Mouse (Mus musculus) bone marrow, adult 2 months (tissue): ENCODE measurements at regions not wholly inside any gene's neighbourhood (a gene's known extent, or its start where the extent isn't known, plus 50 kb on each side); places are given as distances from the start of the nearest gene placed in this dataset.

Source experiments
- H3K27ac ChIP-seq: fragments of 200-500 bp; 2 replicates; pipeline ENCODE4 v1.5.1; 2012; ENCODE audit warnings: low read depth, mild to moderate bottlenecking, control low read depth, inconsistent platforms, low read length; ENCODE audit not compliant: control insufficient read depth, poor library complexity, insufficient read depth
- H3K4me1 ChIP-seq: fragments of 200-500 bp; 2 replicates; pipeline ENCODE4 v1.6.1; 2011; ENCODE audit warnings: low read length; ENCODE audit not compliant: control insufficient read depth, insufficient read depth
- H3K4me3 ChIP-seq: fragments of 200-500 bp; replicated peaks from 2 replicates; pipeline ENCODE3; 2011; ENCODE audit warnings: mild to moderate bottlenecking, low read depth, low read length, control low read depth; ENCODE audit not compliant: control insufficient read depth
- CTCF ChIP-seq: fragments of 200-500 bp; IDR thresholded peaks from 2 replicates; pipeline ENCODE4 v1.5.1; 2011; ENCODE audit warnings: low read length, control low read depth; ENCODE audit not compliant: control insufficient read depth, insufficient read depth
- POLR2A ChIP-seq: fragments of 200-500 bp; IDR thresholded peaks from 2 replicates; pipeline ENCODE4 v1.6.1; 2011; ENCODE audit warnings: low read depth, mild to moderate bottlenecking, control low read depth, low read length, borderline replicate concordance; ENCODE audit not compliant: control insufficient read depth
- WGBS: fragments of 180-500 bp; shearing (Covaris S2); methylation state at CpG from one replicate; pipeline ENCODE4 v1.1.7; 2018; 5-methylcytosine and 5-hydroxymethylcytosine counted together

- H3K27ac ChIP-seq = no peak overlapping the region
- no peaks in the 10 kb centered on the region; the same call in 1 of the 2 replicates for H3K4me1 ChIP-seq
- H3K4me3 ChIP-seq = no peak overlapping the region
- 18% methylated on average over 2 of the region's 2 CpGs for WGBS
- no peak for TF ChIP-seq POLR2A
- TF ChIP-seq CTCF = no peak
These were observed 483.8 kb downstream of the Bnc2 start for GRCm38 (mm10) chr4:84191303-84191702.

- H3K4me3 ChIP-seq = no peak overlapping the region
- WGBS = 72% methylated on average over 2 of the region's 2 CpGs
- H3K4me1 ChIP-seq = no peaks in the 10 kb centered on the region; the same call in 1 of the 2 replicates
- no peak for TF ChIP-seq POLR2A
- TF ChIP-seq CTCF = no peak
- H3K27ac ChIP-seq = no peak overlapping the region
These were observed 482.8 kb downstream of the Bnc2 start for GRCm38 (mm10) chr4:84192301-84192700.

- WGBS = 79% methylated on average over 2 of the region's 2 CpGs
- Histone ChIP-seq H3K4me1 (no peaks in the 10 kb centered on the region; the same call in 1 of the 2 replicates), H3K27ac (no peak overlapping the region), H3K4me3 (no peak overlapping the region)
- TF ChIP-seq CTCF (no peak), POLR2A (no peak)
These were observed 478.3 kb downstream of the Bnc2 start for GRCm38 (mm10) chr4:84196732-84197131.

- Histone ChIP-seq H3K4me3 (no peak overlapping the region), H3K4me1 (no peaks in the 10 kb centered on the region; the same call in 1 of the 2 replicates), H3K27ac (no peak overlapping the region)
- 72% methylated on average over 4 of the region's 4 CpGs for WGBS
- no peak for TF ChIP-seq POLR2A
- no peak for TF ChIP-seq CTCF
These were observed 476.9 kb downstream of the Bnc2 start for GRCm38 (mm10) chr4:84198176-84198575.

GRCm38 (mm10) chr4:84199181-84199656, 475.9 kb downstream of the Bnc2 start:
- 79% methylated on average over 9 of the region's 9 CpGs for WGBS
- Histone ChIP-seq H3K4me3 (no peak overlapping the region), H3K4me1 (no peaks in the 10 kb centered on the region; the same call in 1 of the 2 replicates), H3K27ac (no peak overlapping the region)
- TF ChIP-seq POLR2A = no peak
- TF ChIP-seq CTCF = no peak

GRCm38 (mm10) chr4:84201001-84201400, 474.1 kb downstream of the Bnc2 start:
- 71% methylated on average over 3 of the region's 3 CpGs for WGBS
- Histone ChIP-seq H3K27ac (no peak overlapping the region), H3K4me3 (no peak overlapping the region), H3K4me1 (no peaks in the 10 kb centered on the region)
- no peak for TF ChIP-seq POLR2A
- TF ChIP-seq CTCF = no peak

GRCm38 (mm10) chr4:84202231-84202630, 472.8 kb downstream of the Bnc2 start:
- H3K4me3 ChIP-seq = no peak overlapping the region
- WGBS = 65% methylated on average over 2 of the region's 2 CpGs
- no peak overlapping the region for H3K27ac ChIP-seq
- H3K4me1 ChIP-seq = no peaks in the 10 kb centered on the region
- no peak for TF ChIP-seq POLR2A
- no peak for TF ChIP-seq CTCF

- Histone ChIP-seq H3K4me1 (no peaks in the 10 kb centered on the region), H3K4me3 (no peak overlapping the region), H3K27ac (no peak overlapping the region)
- no peak for TF ChIP-seq POLR2A
- no peak for TF ChIP-seq CTCF
- WGBS = 31% methylated on average over 1 of the region's 1 CpGs
These were observed 471.4 kb downstream of the Bnc2 start for GRCm38 (mm10) chr4:84203680-84204079.

GRCm38 (mm10) chr4:84204777-84205176, 470.3 kb downstream of the Bnc2 start:
- Histone ChIP-seq H3K27ac (no peak overlapping the region), H3K4me1 (no peaks in the 10 kb centered on the region)

More at GRCm38 (mm10) chr4:84204777-84205176, 470.3 kb downstream of the Bnc2 start:
- H3K4me3 ChIP-seq = no peak overlapping the region
- TF ChIP-seq CTCF = no peak
- no peak for TF ChIP-seq POLR2A
